Mouse (Mus musculus) midbrain, embryonic 12.5 days (tissue): ENCODE measurements around the gene Dctpp1. TPM values are rescaled to one million over a fixed set of nuclear protein-coding genes. Genes with fewer than 3 reads are reported as not detected.

Experiments used
- ATAC-seq: fragments of 200-750 bp; cut with Nextera tagmentation; 2 replicates; pipeline ENCODE4 v1.8.0; 2017; ENCODE audit warnings: low read depth, moderate TSS enrichment, moderate library complexity; ENCODE audit not compliant: low FRiP score
- H3K27ac ChIP-seq: fragments of 300-500 bp; sonication (generic); replicated peaks from 2 replicates; pipeline ENCODE4 v1.5.1; 2016; ENCODE audit warnings: mild to moderate bottlenecking
- H3K27me3 ChIP-seq: fragments of 300-500 bp; sonication (generic); 2 replicates; pipeline ENCODE4 v1.6.1; 2016; ENCODE audit warnings: mild to moderate bottlenecking
- H3K36me3 ChIP-seq: fragments of 300-500 bp; sonication (generic); 2 replicates; pipeline ENCODE4 v1.6.1; 2016
- H3K4me1 ChIP-seq: fragments of 300-500 bp; sonication (generic); 2 replicates; pipeline ENCODE4 v1.6.1; 2016
- H3K4me2 ChIP-seq: fragments of 300-500 bp; sonication (generic); replicated peaks from 2 replicates; pipeline ENCODE4 v1.6.1; 2016; ENCODE audit warnings: mild to moderate bottlenecking, moderate library complexity
- H3K4me3 ChIP-seq: fragments of 300-500 bp; sonication (generic); 2 replicates; pipeline ENCODE4 v1.5.1; 2016; ENCODE audit warnings: mild to moderate bottlenecking
- H3K9ac ChIP-seq: fragments of 300-500 bp; sonication (generic); replicated peaks from 2 replicates; pipeline ENCODE4 v1.6.1; 2016; ENCODE audit warnings: mild to moderate bottlenecking, moderate library complexity
- H3K9me3 ChIP-seq: fragments of 300-500 bp; sonication (generic); 2 replicates; pipeline ENCODE4 v1.6.1; 2016; ENCODE audit warnings: mild to moderate bottlenecking
- WGBS: fragments of 180-500 bp; shearing (Covaris S2); methylation state at CpG from one replicate; pipeline ENCODE4 v1.1.7; 2016; 5-methylcytosine and 5-hydroxymethylcytosine counted together
- polyA plus RNA-seq: library from polyadenylated mRNA; unstranded; fragments of >200 nt; fragmentation: Nextera tagmentation; extraction: Ambion mirVana; gene quantifications from 2 replicates; pipeline ENCODE4 v1.2.1, GENCODE M21; 2016

Dctpp1 gene
- polyA plus RNA-seq, 1 experiment from 2014 or later = 174 TPM

- Histone ChIP-seq H3K4me1 (no peaks in the 10 kb centered on the region), H3K4me2 (no peak overlapping the region), H3K27me3 (no peaks in the 10 kb centered on the region), H3K9ac (no peak overlapping the region), H3K4me3 (no peak overlapping the region), H3K27ac (no peak overlapping the region), H3K36me3 (peaks cover 23% of the 10 kb centered on the region; the same call in 1 of the 2 replicates), H3K9me3 (no peaks in the 10 kb centered on the region)
- WGBS = 89% methylated on average over 6 of the region's 6 CpGs
- ATAC-seq = no peak
Measured at GRCm38 (mm10) chr7:127224616-127225015, 35.9 kb downstream of the Dctpp1 start.

- Histone ChIP-seq H3K27me3 (no peaks in the 10 kb centered on the region), H3K4me2 (no peak overlapping the region), H3K27ac (no peak overlapping the region), H3K36me3 (peaks cover 15% of the 10 kb centered on the region; the same call in 1 of the 2 replicates), H3K9me3 (no peaks in the 10 kb centered on the region), H3K4me1 (no peaks in the 10 kb centered on the region), H3K9ac (no peak overlapping the region), H3K4me3 (no peak overlapping the region)
- no peak for ATAC-seq
- 91% methylated on average over 6 of the region's 6 CpGs for WGBS
Measured at GRCm38 (mm10) chr7:127223515-127224478, 36.7 kb downstream of the Dctpp1 start.

GRCm38 (mm10) chr7:127223106-127223505 is 37.4 kb downstream of the Dctpp1 start:
- no peaks in the 10 kb centered on the region for H3K27me3 ChIP-seq
- no peak overlapping the region for H3K4me2 ChIP-seq
- no peak for ATAC-seq
- no peak overlapping the region for H3K27ac ChIP-seq
- H3K4me3 ChIP-seq = no peak overlapping the region
- H3K9ac ChIP-seq = no peak overlapping the region
- H3K4me1 ChIP-seq = no peaks in the 10 kb centered on the region
- 95% methylated on average over 3 of the region's 3 CpGs for WGBS
- peaks cover 13% of the 10 kb centered on the region; the same call in 1 of the 2 replicates for H3K36me3 ChIP-seq
- H3K9me3 ChIP-seq = no peaks in the 10 kb centered on the region

- H3K4me2 ChIP-seq = no peak overlapping the region
- no peaks in the 10 kb centered on the region for H3K4me1 ChIP-seq
- WGBS = 90% methylated on average over 6 of the region's 6 CpGs
- H3K4me3 ChIP-seq = no peak overlapping the region
- H3K36me3 ChIP-seq = 0 out of 2 replicates have a peak, but pooled peaks cover 7% of the 10 kb centered on the region
- H3K27me3 ChIP-seq = 0 out of 2 replicates have a peak, but pooled peaks cover under 1% of the 10 kb centered on the region
- H3K27ac ChIP-seq = no peak overlapping the region
- no peaks in the 10 kb centered on the region for H3K9me3 ChIP-seq
- no peak for ATAC-seq
- H3K9ac ChIP-seq = no peak overlapping the region
Measured at GRCm38 (mm10) chr7:127220440-127220839, 40.1 kb downstream of the Dctpp1 start.

- Histone ChIP-seq H3K36me3 (0 out of 2 replicates have a peak, but pooled peaks cover 5% of the 10 kb centered on the region), H3K27ac (no peak overlapping the region), H3K4me2 (no peak overlapping the region), H3K27me3 (peaks cover 18% of the 10 kb centered on the region), H3K9me3 (no peaks in the 10 kb centered on the region), H3K4me1 (no peaks in the 10 kb centered on the region), H3K4me3 (no peak overlapping the region), H3K9ac (no peak overlapping the region)
- ATAC-seq = no peak
- WGBS = 93% methylated on average over 4 of the region's 4 CpGs
Measured at GRCm38 (mm10) chr7:127218670-127219069, 41.8 kb downstream of the Dctpp1 start.

GRCm38 (mm10) chr7:127217901-127218642 is 42.4 kb downstream of the Dctpp1 start:
- no peak overlapping the region for H3K4me2 ChIP-seq
- no peaks in the 10 kb centered on the region for H3K36me3 ChIP-seq
- H3K4me1 ChIP-seq = no peaks in the 10 kb centered on the region
- no peaks in the 10 kb centered on the region for H3K9me3 ChIP-seq
- 91% methylated on average over 10 of the region's 10 CpGs for WGBS
- ATAC-seq = no peak
- H3K27ac ChIP-seq = no peak overlapping the region
- no peak overlapping the region for H3K9ac ChIP-seq
- H3K27me3 ChIP-seq = peaks cover 18% of the 10 kb centered on the region
- H3K4me3 ChIP-seq = no peak overlapping the region

- WGBS = 87% methylated on average over 6 of the region's 6 CpGs
- no peak overlapping the region for H3K4me2 ChIP-seq
Measured at GRCm38 (mm10) chr7:127217475-127217874, 43.0 kb downstream of the Dctpp1 start.

GRCm38 (mm10) chr7:127216307-127216706 is 44.2 kb downstream of the Dctpp1 start:
- H3K9ac ChIP-seq = no peak overlapping the region
- H3K27ac ChIP-seq = no peak overlapping the region
- H3K4me1 ChIP-seq = no peaks in the 10 kb centered on the region
- WGBS = 95% methylated on average over 5 of the region's 5 CpGs
- peaks cover 18% of the 10 kb centered on the region for H3K27me3 ChIP-seq
- no peaks in the 10 kb centered on the region for H3K36me3 ChIP-seq
- no peaks in the 10 kb centered on the region for H3K9me3 ChIP-seq
- H3K4me2 ChIP-seq = no peak overlapping the region
- no peak overlapping the region for H3K4me3 ChIP-seq
- ATAC-seq = no peak

More at GRCm38 (mm10) chr7:127217475-127217874, 43.0 kb downstream of the Dctpp1 start:
- no peaks in the 10 kb centered on the region for H3K36me3 ChIP-seq
- H3K4me1 ChIP-seq = no peaks in the 10 kb centered on the region
- ATAC-seq = no peak
- no peak overlapping the region for H3K9ac ChIP-seq
- peaks cover 18% of the 10 kb centered on the region for H3K27me3 ChIP-seq
- H3K9me3 ChIP-seq = no peaks in the 10 kb centered on the region
- no peak overlapping the region for H3K4me3 ChIP-seq
- H3K27ac ChIP-seq = no peak overlapping the region

- Histone ChIP-seq H3K27ac (no peak overlapping the region), H3K4me2 (peak overlapping the region; percentile 41), H3K9ac (no peak overlapping the region), H3K36me3 (no peaks in the 10 kb centered on the region), H3K4me3 (peak overlapping the region; percentile 14; the same call in 1 of the 2 replicates), H3K27me3 (peaks cover 18% of the 10 kb centered on the region), H3K4me1 (no peaks in the 10 kb centered on the region), H3K9me3 (no peaks in the 10 kb centered on the region)
- no peak for ATAC-seq
- WGBS = 25% methylated on average over 33 of the region's 33 CpGs
Measured at GRCm38 (mm10) chr7:127214981-127215871, 45.3 kb downstream of the Dctpp1 start.

- no peaks in the 10 kb centered on the region for H3K9me3 ChIP-seq
- peaks cover 18% of the 10 kb centered on the region for H3K27me3 ChIP-seq
- no peak for ATAC-seq
- no peak overlapping the region for H3K27ac ChIP-seq
- no peaks in the 10 kb centered on the region for H3K36me3 ChIP-seq
- WGBS = 37% methylated on average over 21 of the region's 21 CpGs
- no peak overlapping the region for H3K9ac ChIP-seq
- H3K4me2 ChIP-seq = peak overlapping the region; percentile 41; the same call in 1 of the 2 replicates
- H3K4me3 ChIP-seq = no peak overlapping the region
- H3K4me1 ChIP-seq = peaks cover 2% of the 10 kb centered on the region
Measured at GRCm38 (mm10) chr7:127214521-127214920, 46.0 kb downstream of the Dctpp1 start.

- Histone ChIP-seq H3K4me1 (peaks cover 7% of the 10 kb centered on the region), H3K36me3 (no peaks in the 10 kb centered on the region), H3K27me3 (peaks cover 18% of the 10 kb centered on the region), H3K9ac (no peak overlapping the region), H3K4me3 (no peak overlapping the region), H3K9me3 (no peaks in the 10 kb centered on the region), H3K4me2 (no peak overlapping the region), H3K27ac (no peak overlapping the region)
- ATAC-seq = no peak
- 58% methylated on average over 12 of the region's 12 CpGs for WGBS
Measured at GRCm38 (mm10) chr7:127213930-127214329, 46.6 kb downstream of the Dctpp1 start.
